Mouse (Mus musculus): ENCODE results near the gene Rps27a. TPM values are rescaled to one million over a fixed set of nuclear protein-coding genes. Genes with fewer than 3 reads are reported as not detected.

Gene Rps27a
- 1,648 and 1,673 TPM in 2 replicates for polyA plus RNA-seq (2021; fragmentation: Nextera tagmentation)
- long read RNA-seq, experiment 1, transcript Rps27a-202 (6 exons, 791 nt), result major isoform, 193 of 227 reads
- long read RNA-seq, experiment 1, transcript Rps27a-201 (5 exons, 637 nt), result minor isoform, 13 of 227 reads
- long read RNA-seq, experiment 1, partial matches to known transcripts, result 2 of 227 reads
- long read RNA-seq, experiment 1, other reads (novel, unspliced or antisense), result 16 of 227 reads
- long read RNA-seq, experiment 2, transcript Rps27a-201 (5 exons, 637 nt), result minor isoform, 78 of 974 reads
- long read RNA-seq, experiment 2, transcript Rps27a-202 (6 exons, 791 nt), result major isoform, 840 of 974 reads
- long read RNA-seq, experiment 2, partial matches to known transcripts, result 13 of 974 reads
- long read RNA-seq, experiment 2, other reads (novel, unspliced or antisense), result 43 of 974 reads

DNA sequence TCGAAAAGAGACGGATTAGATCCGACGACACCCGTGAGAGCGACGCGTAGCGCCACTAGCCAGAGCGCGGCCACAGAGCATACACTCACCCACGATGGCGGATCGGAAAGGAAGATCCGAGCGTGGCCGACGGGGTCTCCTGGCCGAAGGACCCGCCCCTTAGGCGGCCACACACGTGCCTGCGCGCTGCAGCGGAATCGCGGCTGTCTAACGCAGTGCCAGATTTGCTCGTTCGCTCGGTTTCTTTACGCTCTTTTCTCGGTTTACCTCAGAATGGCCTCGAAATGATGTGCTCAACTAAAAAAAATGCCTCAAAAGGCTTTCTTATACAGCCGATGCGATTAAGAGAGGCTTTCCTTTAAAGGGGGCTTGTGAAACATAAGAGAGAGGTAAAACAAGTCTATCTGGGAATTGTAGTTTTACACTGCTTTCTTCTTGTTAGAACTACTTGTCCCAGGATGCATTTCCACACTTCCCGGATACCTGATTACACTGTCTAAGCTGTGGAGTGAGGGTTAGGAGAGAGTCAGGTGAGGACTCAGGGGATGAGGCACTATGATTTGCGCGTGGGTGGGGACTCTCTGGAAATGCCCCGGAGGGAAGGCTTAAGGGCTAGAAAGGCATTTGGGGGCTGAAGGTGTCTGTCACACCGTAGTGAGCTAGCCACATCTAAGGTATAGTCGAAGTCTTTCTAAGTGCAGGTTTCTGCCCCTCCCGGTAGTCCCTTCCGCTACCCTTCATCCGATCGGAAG, at the start of gene Rps27a, which contains the start of gene Clhc1:
Rps27a (minus strand) TSS at position 358 of the 752 bp plus-strand sequence.
Clhc1 (plus strand) TSS at position 199 of the 752 bp plus-strand sequence.

DNA sequence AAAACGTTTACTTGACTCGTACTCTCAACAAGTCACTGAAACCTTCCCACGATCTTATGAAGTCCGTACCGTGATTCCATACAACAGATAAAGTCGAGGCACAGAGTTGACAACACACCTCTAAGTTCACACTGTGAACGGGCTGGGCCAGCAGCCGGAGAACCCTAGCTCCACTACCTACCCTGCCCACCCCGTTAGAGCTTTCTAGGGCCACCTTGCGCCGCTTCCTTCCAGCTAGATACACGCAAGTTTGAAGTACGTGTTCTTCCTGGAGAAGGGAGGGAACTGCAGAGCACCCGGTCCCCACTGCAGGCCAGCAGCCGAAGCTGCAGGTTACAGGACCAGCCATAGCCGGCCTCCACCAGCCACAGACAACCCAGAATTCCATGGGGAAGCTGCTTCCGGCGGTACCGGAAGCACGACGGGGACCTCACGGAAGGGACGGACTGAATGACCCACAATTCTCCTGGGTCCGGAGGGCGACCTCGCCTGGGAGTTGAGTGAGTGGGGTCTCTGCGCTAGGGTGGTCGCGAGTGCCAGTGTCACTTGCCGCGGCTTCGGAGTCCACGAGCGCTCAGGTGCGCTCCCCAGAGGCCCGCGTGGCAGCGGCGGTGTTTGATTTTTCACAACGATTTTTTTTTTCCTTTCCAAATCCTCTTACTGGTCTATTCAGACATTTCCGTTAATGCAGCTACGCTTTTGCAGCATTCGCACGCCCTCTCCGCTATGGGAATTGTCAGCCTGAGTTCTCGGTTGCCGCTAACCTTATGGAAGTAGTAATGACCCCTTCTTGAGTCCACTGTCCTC, 21.7 kb downstream of the Rps27a start, which contains the start of gene Mtif2:
Mtif2 (plus strand) TSS at position 421 of the 807 bp plus-strand sequence.

DNA sequence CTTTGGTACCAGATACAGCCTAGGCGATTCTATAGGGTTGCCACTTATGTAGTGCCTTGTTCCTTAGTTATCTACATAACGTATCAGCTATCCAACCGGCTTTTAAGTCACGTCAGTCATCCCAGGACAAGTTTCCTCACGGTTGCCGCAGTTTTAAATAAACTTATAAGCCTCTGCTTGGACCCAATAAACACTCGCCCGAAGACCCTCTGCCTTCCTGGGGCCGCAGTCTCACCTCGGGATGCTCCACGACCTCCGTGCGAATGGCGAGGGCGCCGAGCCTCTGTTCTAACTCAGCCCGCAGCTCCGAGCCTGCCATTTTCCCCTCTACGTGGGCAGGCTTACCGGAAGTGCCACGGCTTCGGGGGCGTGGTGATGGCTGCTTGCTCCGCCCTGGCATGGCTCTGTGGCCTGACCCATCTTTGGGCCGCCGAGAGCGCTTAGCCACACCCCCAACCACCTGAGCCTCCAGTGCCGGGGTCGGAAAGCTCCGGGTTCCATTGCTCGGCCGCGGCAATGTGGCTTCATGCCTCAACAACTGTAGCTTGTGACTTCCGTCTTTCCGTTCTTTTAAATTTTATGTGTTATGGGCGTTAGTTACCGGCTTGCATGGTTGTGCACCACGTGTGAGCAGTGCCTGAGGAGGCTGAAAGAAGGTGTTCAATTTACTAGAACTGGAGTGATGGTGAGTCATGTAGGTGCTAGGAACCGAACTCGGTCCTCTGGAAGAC, 33.1 kb downstream of the Rps27a start, which contains the start of gene Prorsd1:
Prorsd1 (minus strand) TSS at position 352 of the 731 bp plus-strand sequence.

Other genes with a start within 250 kb of the Rps27a start
- gene Ccdc88a, start 174.5 kb downstream of the Rps27a start, polyA plus RNA-seq (2021; fragmentation: Nextera tagmentation), result 13.7 and 14.6 TPM in 2 replicates
- 7.2 and 8.6 TPM in 2 replicates for gene Prorsd1, start 33.1 kb downstream of the Rps27a start, polyA plus RNA-seq (2021; fragmentation: Nextera tagmentation)
- 12.4 and 18.8 TPM in 2 replicates for gene Mtif2, start 21.7 kb downstream of the Rps27a start, polyA plus RNA-seq (2021; fragmentation: Nextera tagmentation)
- 0.12 TPM in 1 of 2 replicates, not detected in the other for gene Clhc1, start 159 bp downstream of the Rps27a start, polyA plus RNA-seq (2021; fragmentation: Nextera tagmentation)
- 93.4 and 133 TPM in 2 replicates for gene Rtn4, start 144.8 kb upstream of the Rps27a start, polyA plus RNA-seq (2021; fragmentation: Nextera tagmentation)